Mouse (Mus musculus) lung, embryonic 15.5 days (tissue): ENCODE data around the gene Styx. TPM values are rescaled to one million over a fixed set of nuclear protein-coding genes. Genes with fewer than 3 reads are reported as not detected.

Experiments
- ATAC-seq: fragments of 200-750 bp; cut with Nextera tagmentation; 2 replicates; pipeline ENCODE4 v1.8.0; 2017; ENCODE audit warnings: moderate number of reproducible peaks, borderline replicate concordance; ENCODE audit not compliant: low FRiP score, low TSS enrichment; ENCODE audit errors: extremely low read depth
- H3K27ac ChIP-seq: fragments of 300-500 bp; sonication (generic); 2 replicates; pipeline ENCODE4 v1.5.1; 2015; ENCODE audit warnings: moderate library complexity, mild to moderate bottlenecking, inconsistent platforms
- H3K27me3 ChIP-seq: fragments of 300-500 bp; sonication (generic); 2 replicates; pipeline ENCODE4 v1.6.1; 2015; ENCODE audit warnings: inconsistent platforms
- H3K36me3 ChIP-seq: fragments of 300-500 bp; sonication (generic); 2 replicates; pipeline ENCODE4 v1.6.1; 2015; ENCODE audit warnings: inconsistent platforms
- H3K4me1 ChIP-seq: fragments of 300-500 bp; sonication (generic); 2 replicates; pipeline ENCODE4 v1.6.1; 2015; ENCODE audit warnings: inconsistent platforms
- H3K4me2 ChIP-seq: fragments of 300-500 bp; sonication (generic); 2 replicates; pipeline ENCODE4 v1.6.1; 2015; ENCODE audit warnings: inconsistent platforms, mild to moderate bottlenecking, moderate library complexity
- H3K4me3 ChIP-seq: fragments of 300-500 bp; sonication (generic); 2 replicates; pipeline ENCODE4 v1.5.1; 2015; ENCODE audit warnings: mild to moderate bottlenecking, inconsistent platforms
- H3K9ac ChIP-seq: fragments of 300-500 bp; sonication (generic); 2 replicates; pipeline ENCODE4 v1.6.1; 2015; ENCODE audit warnings: inconsistent platforms
- H3K9me3 ChIP-seq: fragments of 300-500 bp; sonication (generic); 2 replicates; pipeline ENCODE4 v1.6.1; 2016; ENCODE audit warnings: inconsistent platforms
- WGBS: fragments of 180-500 bp; shearing (Covaris S2); methylation state at CpG from one replicate; pipeline ENCODE4 v1.1.7; 2015; 5-methylcytosine and 5-hydroxymethylcytosine counted together
- polyA plus RNA-seq: library from polyadenylated mRNA; unstranded; fragments of >200 nt; fragmentation: Nextera tagmentation; extraction: Ambion mirVana; gene quantifications from 2 replicates; pipeline ENCODE4 v1.2.1, GENCODE M21; 2015

Gene Styx
- polyA plus RNA-seq, result 63.7 and 68.9 TPM in 2 replicates

DNA sequence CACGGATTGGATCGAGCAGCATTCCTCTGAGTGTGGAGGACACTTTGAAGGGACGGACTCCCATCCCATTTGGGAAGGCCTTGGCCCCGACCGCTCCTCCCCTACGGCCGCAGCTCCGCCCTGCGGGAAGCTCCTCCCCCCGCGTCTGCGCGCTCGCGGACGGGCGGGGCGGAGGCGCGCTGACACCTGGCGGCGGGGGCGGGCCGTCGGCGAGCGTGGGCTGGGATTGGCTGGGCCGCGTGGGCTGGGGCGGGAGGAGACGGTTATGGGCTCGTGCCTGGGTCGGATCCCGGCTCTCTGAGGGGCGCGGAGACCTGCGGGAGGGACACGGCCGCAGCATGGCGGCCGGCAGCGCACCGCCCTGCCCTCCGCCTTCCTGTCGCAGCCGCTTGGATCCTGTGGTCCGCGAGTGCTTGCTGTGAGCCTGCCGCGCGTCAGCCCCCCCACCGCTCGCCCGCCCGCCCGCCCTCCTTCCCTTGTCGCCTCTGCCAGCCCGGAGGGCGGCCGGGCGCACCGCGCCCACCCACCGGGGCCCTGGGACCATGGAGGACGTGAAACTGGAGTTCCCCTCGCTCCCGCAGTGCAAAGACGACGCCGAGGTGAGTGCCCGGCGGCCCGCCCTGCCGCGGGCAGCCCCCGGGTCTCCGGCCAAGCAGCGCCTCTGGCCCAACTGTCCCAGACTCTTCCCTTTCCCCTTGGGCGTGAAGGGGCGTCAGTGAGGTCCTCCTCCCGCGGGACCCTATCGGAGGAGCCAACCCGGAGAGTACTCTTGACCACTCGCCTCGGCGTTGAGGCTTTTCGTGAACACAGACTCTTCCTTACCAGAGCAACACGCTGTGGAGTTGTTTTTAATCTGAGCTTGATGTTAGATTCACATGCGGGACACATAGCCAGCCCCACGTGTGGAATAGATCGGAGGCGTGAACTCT lies at the start of gene Styx:
Styx (plus strand) TSS at position 163 of the 929 bp plus-strand sequence.
- WGBS, result under 1% methylated on average over 73 of the region's 93 CpGs
- Histone ChIP-seq H3K27me3 (no peaks in the 10 kb centered on the region), H3K36me3 (peaks cover 21% of the 10 kb centered on the region), H3K27ac (peak within 1 kb of the TSS; percentile 85), H3K4me1 (peaks cover 15% of the 10 kb centered on the region), H3K4me2 (peak within 1 kb of the TSS; percentile 64), H3K9ac (peak within 1 kb of the TSS; percentile 81), H3K9me3 (no peaks in the 10 kb centered on the region), H3K4me3 (peak within 1 kb of the TSS; percentile 84)
- ATAC-seq, result peak; percentile 100

DNA sequence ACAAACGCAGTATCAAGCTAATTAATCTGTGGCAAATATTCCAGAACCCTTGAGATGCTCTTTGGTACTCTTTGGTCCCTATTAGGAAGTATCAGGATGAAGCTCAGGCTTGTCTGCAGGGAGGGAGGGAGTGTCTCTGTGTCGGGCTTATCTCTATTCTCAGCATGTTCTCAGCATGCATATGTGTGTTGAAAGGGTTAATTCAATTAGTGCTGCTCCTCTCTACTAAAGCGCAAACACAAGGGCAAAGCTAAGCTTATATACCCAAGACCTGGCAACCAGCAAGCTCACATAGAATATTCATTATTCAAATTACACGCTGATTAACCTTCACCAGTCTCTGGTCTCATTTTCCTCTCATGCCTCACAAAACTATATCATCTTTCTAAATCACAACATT lies 47.0 kb upstream of the Styx start:
- Histone ChIP-seq H3K4me3 (no peak overlapping the region), H3K27me3 (no peaks in the 10 kb centered on the region), H3K36me3 (peaks cover 25% of the 10 kb centered on the region), H3K4me1 (no peaks in the 10 kb centered on the region), H3K9ac (no peak overlapping the region), H3K4me2 (no peak overlapping the region), H3K9me3 (no peaks in the 10 kb centered on the region), H3K27ac (no peak overlapping the region)
- WGBS, result 66% methylated on average over 4 of the region's 4 CpGs
- ATAC-seq, result no peak

DNA sequence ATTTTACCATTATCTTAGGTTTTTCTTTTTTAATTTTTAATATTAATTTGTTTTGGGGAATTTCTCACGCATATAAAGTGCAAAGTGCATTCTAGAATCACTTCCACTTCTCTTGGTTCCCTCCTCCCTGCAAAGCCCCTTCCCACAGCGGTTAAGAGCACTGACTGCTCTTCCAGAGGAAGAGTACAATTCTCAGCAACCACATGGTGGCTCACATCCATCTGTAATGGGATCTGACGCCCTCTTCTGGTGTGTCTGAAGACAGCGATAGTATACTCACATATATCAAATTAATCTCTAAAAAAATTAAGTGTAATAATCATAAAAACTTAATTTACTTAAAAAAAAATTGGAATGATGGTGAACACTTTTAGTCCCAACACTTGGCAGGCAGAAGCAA lies 46.5 kb upstream of the Styx start:
- peaks cover 21% of the 10 kb centered on the region for H3K36me3 ChIP-seq

DNA sequence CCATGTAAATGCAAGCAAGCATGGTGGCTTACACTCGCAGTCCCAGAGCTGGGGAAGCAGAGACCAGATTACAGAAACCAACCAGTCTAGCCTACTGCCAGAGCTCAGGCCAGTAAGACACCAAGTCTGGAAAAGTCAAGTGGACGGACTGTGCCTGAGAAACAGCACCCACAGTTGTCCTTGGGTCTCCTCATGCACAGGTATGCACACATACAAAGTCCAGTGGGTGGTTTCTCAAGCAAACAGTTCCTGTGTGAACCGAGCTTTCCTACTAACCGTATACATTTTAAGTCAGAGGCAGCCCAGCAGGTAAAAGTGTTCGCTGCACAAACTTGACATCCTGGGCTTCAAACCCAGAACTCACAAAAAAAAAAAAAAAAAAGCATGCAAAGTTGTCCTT lies 45.0 kb upstream of the Styx start:
- ATAC-seq, result no peak
- Histone ChIP-seq H3K4me1 (no peaks in the 10 kb centered on the region), H3K4me2 (no peak overlapping the region), H3K9me3 (no peaks in the 10 kb centered on the region), H3K27ac (no peak overlapping the region), H3K36me3 (peaks cover 16% of the 10 kb centered on the region), H3K27me3 (no peaks in the 10 kb centered on the region), H3K9ac (no peak overlapping the region), H3K4me3 (no peak overlapping the region)
- WGBS, result 93% methylated on average over 5 of the region's 5 CpGs

More for the DNA sequence above, 46.5 kb upstream of the Styx start:
- Histone ChIP-seq H3K9ac (no peak overlapping the region), H3K4me2 (no peak overlapping the region), H3K4me1 (no peaks in the 10 kb centered on the region), H3K4me3 (no peak overlapping the region), H3K27ac (no peak overlapping the region), H3K9me3 (no peaks in the 10 kb centered on the region), H3K27me3 (no peaks in the 10 kb centered on the region)
- WGBS, result 67% methylated on average over 4 of the region's 4 CpGs
- no peak for ATAC-seq

DNA sequence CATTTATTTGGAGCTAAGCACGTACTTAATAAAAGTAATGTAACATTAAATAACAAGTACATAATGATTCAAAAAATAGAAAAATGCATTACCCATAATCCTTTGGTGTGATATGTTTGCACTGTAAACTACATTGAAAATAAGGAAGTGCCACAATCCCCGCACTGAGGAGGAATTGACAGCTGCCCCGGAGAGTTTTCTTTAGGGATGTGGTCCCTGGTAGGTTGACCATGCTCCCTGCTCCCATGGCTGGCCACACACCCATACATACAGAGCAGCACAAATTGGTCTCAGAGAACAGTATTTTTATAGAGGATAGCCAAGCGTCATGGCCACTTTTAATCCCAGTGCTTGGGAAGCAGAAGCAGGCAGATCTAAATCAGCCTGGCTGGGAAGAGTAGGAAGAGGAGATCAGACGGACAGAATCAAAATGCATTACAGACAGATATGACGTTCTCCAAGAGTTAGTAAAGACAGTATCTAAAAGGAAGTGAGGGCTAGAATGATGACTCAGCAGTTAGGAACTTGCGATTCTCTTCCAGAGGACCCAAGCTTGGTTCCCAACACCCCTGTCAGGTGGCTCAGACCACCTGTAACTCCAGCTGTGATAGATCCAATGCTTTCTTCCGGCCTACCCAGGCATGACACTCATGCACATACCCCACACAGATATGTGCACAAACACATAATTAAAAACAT lies 43.1 kb upstream of the Styx start:
- no peak overlapping the region for H3K4me2 ChIP-seq
- no peak overlapping the region for H3K9ac ChIP-seq
- WGBS, result 83% methylated on average over 8 of the region's 8 CpGs
- H3K27ac ChIP-seq, result no peak overlapping the region
- H3K4me1 ChIP-seq, result no peaks in the 10 kb centered on the region
- no peak overlapping the region for H3K4me3 ChIP-seq
- no peaks in the 10 kb centered on the region for H3K9me3 ChIP-seq
- H3K36me3 ChIP-seq, result peaks cover 7% of the 10 kb centered on the region
- no peak for ATAC-seq
- no peaks in the 10 kb centered on the region for H3K27me3 ChIP-seq

DNA sequence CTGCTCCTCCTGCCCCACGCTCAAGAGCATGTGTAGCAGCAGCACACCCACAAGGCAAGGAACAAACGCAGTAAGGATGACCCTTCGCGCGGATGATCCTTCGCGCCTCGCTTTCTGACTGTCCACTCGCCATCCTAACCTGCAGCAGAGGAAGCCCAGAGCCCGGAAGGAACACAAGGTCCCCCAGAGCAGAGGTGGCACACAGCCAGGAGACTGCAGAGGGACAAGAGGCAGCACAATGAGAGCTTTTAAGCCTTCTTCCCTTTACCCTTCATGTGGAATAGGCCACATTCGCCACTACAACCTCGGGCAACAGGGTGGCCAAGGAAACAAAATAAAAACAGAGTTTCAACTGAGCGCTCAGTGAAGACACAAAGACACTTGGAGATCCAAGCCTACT lies 41.2 kb upstream of the Styx start:
- Histone ChIP-seq H3K4me2 (no peak overlapping the region), H3K27ac (no peak overlapping the region), H3K9ac (no peak overlapping the region), H3K4me1 (no peaks in the 10 kb centered on the region), H3K4me3 (no peak overlapping the region), H3K27me3 (no peaks in the 10 kb centered on the region), H3K9me3 (no peaks in the 10 kb centered on the region), H3K36me3 (peaks cover 3% of the 10 kb centered on the region; the same call in 1 of the 2 replicates)
- no peak for ATAC-seq
- 83% methylated on average over 13 of the region's 13 CpGs for WGBS

DNA sequence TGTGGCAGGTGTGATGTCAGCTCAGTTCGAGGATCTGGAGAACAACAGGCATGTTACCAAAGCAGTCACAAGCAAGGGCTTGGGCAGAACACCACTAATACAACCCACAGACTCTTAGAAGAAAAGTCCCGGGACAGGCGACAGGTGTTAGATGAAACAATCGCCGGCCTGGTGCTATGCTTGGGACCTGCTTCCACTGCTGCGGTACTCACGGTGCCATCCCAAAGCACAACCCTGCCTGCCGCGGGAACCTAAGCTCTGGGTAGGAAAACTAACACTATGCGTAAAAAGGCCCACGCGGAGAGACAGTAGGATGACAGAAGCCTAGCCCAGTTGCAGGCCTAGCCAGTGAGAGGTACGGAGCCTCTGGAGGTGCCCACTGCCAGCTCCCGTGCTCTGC lies 40.8 kb upstream of the Styx start:
- Histone ChIP-seq H3K4me1 (no peaks in the 10 kb centered on the region), H3K4me2 (no peak overlapping the region), H3K36me3 (no peaks in the 10 kb centered on the region), H3K27me3 (no peaks in the 10 kb centered on the region), H3K27ac (no peak overlapping the region), H3K4me3 (no peak overlapping the region), H3K9ac (no peak overlapping the region), H3K9me3 (no peaks in the 10 kb centered on the region)
- ATAC-seq, result no peak
- WGBS, result 89% methylated on average over 14 of the region's 14 CpGs

- H3K9ac ChIP-seq, result no peak overlapping the region
- no peaks in the 10 kb centered on the region for H3K36me3 ChIP-seq
Measured at GRCm38 (mm10) chr14:45316927-45317326, 34.0 kb upstream of the Styx start.

DNA sequence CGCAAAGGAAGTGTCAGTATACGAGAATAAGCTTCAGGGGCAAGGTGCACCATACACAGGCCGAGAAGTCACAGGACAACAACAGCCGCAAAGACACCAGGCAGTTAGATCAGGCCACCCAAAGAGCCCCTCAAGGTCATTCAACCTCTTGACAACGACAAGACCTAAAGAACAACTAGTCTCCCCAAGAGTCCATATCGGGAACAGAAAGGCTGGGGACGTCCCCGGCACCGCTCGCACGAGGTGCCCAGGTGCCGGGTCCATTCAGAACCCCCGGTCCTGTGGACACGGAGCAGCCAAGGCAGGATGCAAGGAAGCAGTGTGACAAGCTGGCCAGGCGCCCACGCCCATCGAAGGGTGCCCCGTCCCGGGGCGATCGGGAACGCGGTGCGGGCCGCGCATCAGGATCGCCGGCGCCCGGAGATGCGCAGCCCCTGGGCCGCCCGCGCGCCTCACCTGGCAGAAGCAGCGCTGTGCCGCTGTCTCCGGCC lies 32.9 kb upstream of the Styx start:
- H3K27ac ChIP-seq, result peak overlapping the region; percentile 95
- peaks cover 17% of the 10 kb centered on the region for H3K4me1 ChIP-seq
- under 1% methylated on average over 30 of the region's 38 CpGs for WGBS
- peak overlapping the region; percentile 81 for H3K4me2 ChIP-seq
- ATAC-seq, result peak; percentile 21; the same call in 1 of the 2 replicates
- no peaks in the 10 kb centered on the region for H3K36me3 ChIP-seq
- H3K27me3 ChIP-seq, result no peaks in the 10 kb centered on the region
- no peaks in the 10 kb centered on the region for H3K9me3 ChIP-seq
- H3K9ac ChIP-seq, result peak overlapping the region; percentile 81
- H3K4me3 ChIP-seq, result peak overlapping the region; percentile 93

More at GRCm38 (mm10) chr14:45316927-45317326, 34.0 kb upstream of the Styx start:
- no peak for ATAC-seq
- Histone ChIP-seq H3K27me3 (no peaks in the 10 kb centered on the region), H3K4me3 (peak overlapping the region; percentile 93; the same call in 1 of the 2 replicates), H3K4me1 (peaks cover 17% of the 10 kb centered on the region), H3K27ac (no peak overlapping the region), H3K9me3 (no peaks in the 10 kb centered on the region), H3K4me2 (peak overlapping the region; percentile 81)
- WGBS, result 59% methylated on average over 5 of the region's 5 CpGs

DNA sequence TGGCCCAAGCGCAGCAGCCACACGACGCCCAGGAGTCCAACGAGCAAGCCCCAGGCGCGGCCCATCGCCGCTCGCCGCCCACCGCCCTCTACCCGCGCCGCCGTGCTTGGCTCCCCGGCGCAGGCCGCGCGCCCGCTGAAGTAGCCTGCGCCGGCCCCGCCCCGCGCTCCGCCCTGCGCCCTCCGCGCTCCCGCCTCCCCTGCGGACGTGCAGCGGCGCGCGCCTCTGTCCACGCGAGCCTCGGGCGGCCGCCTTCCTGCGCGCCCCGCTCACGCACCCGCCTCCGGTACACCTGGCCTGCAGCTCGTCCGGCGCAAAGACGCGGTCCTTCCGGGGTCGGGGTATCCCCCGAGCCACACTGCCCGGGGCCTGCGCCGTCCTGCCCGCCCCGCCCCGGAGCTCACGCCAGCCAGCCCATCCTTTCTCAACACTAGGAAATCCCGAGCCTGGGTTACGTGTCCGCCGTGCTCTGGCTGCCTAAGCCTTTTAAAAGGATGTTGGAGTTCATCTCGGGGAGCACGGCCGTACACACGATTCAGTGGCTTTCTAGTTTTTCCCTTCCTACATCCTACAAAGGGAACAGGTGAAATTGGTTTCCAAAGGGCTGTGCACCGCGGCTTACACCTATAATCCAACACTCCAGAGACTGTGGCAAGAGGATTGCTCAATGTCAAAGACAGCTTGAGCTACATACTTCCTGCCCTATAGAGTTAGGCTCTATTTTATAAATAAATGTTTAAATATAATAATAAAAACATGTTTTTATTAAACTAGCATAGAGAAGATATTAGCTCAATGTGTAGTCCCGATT lies 32.3 kb upstream of the Styx start, which contains the start of gene Ero1l:
Ero1l (minus strand) TSS at position 346 of the 811 bp plus-strand sequence.
- ATAC-seq, result peak; percentile 97
- Histone ChIP-seq H3K27ac (peak within 1 kb of the TSS; percentile 95), H3K9me3 (no peaks in the 10 kb centered on the region), H3K4me1 (peaks cover 17% of the 10 kb centered on the region), H3K27me3 (no peaks in the 10 kb centered on the region), H3K4me2 (peak within 1 kb of the TSS; percentile 81), H3K4me3 (peak within 1 kb of the TSS; percentile 93), H3K36me3 (no peaks in the 10 kb centered on the region), H3K9ac (peak within 1 kb of the TSS; percentile 81)
- 2% methylated on average over 55 of the region's 74 CpGs for WGBS

DNA sequence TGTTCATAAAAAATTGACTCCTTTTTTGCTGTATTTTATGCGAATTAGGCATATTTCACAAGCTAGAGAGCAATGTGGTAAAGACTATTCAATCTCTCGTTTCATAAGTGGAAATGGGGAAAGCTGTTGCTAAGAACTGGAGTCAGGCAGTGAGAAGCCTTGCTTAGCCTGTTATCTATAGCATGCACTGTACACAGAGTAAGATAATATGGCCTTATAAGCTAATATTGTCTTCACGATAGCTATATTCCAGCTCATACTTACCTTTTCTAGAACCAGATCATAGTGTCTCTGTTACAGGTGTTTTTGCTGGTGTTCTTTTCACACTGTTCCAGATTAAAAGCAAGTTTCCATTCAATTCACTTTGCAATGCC lies 31.7 kb upstream of the Styx start:
- no peak overlapping the region for H3K27ac ChIP-seq
- no peak overlapping the region for H3K4me3 ChIP-seq
- 62% methylated on average over 3 of the region's 3 CpGs for WGBS

More for the DNA sequence above, 31.7 kb upstream of the Styx start:
- H3K36me3 ChIP-seq, result no peaks in the 10 kb centered on the region
- no peaks in the 10 kb centered on the region for H3K27me3 ChIP-seq
- H3K9ac ChIP-seq, result no peak overlapping the region
- no peak for ATAC-seq
- no peaks in the 10 kb centered on the region for H3K9me3 ChIP-seq
- H3K4me2 ChIP-seq, result peak overlapping the region; percentile 81
- H3K4me1 ChIP-seq, result peaks cover 17% of the 10 kb centered on the region
